Mouse (Mus musculus) embryo, embryonic 10.5 days (tissue): ENCODE measurements at regions not wholly inside any gene's neighbourhood (a gene's known extent, or its start where the extent isn't known, plus 50 kb on each side); places are given as distances from the start of the nearest gene placed in this dataset.

Source experiments
- DNase-seq: peaks from one replicate; pipeline ENCODE4 v3.0.0-alpha.2; 2015; ENCODE audit warnings: low spot score

- no peak for DNase-seq
Observed at GRCm38 (mm10) chr11:12757677-12758076, 292.9 kb upstream of the Cobl start.

DNA sequence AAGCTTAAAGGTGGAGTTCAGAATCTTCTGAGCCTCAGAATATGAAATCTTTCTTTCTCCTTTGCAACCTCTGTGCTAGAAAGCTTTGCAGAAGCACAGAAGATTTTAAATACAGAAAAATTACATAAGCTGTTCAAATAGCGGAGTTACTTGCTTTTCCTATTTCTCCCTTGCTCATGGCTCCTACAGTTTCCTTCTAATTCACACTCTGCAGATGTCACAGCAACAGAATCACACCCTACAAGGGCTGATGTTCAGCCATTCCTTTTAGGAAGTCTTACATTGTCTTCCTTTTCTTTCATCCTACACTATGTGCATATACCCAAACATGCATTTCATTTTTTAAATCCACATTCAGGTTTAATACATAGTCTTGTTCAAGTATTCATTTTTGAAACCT is 285.3 kb upstream of the Cobl start:
- DNase-seq = no peak

GRCm38 (mm10) chr11:12749245-12749644 is 284.5 kb upstream of the Cobl start:
- no peak for DNase-seq

DNA sequence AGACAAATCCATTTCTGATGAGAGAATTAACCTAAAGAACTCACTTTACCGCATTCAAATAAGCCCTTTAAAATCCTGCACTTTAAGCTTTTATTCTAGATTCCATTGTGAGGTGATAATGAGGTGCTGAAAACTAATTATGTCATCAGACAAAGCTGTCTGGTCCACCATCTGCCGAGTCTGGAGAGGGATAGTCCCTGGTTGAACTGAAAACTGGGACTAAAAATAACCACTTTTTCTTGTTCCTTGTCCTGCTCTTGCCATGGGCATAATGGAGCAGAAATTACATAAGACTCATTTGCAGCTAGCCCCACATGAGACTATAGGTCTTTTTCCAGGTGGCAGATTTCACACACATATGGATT is 277.4 kb upstream of the Cobl start:
- DNase-seq = peak; percentile 6

- no peak for DNase-seq
Observed at GRCm38 (mm10) chr11:12741418-12742158, 276.8 kb upstream of the Cobl start.

- no peak for DNase-seq
Observed at GRCm38 (mm10) chr11:12734274-12734673, 269.5 kb upstream of the Cobl start.

- DNase-seq = no peak
Observed at GRCm38 (mm10) chr11:12727293-12727692, 262.5 kb upstream of the Cobl start.

DNA sequence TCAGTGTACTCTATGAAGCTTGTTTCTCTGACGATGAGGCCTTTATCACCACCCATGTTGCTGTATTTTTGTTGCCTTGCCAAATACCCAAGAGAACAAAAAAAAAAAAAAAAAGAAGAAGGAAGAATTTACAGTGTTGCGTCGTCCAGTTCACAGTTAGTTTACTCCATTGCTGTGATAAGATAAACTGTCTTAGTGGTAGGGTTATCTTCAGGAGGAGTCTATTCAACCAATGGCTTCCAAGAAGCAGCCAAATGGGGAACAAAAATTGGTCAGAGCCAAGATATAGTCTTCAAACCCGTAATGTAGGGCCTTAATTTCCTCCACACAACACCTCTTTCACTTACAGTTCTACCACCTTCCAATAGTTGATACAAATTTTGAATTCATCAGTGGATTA is 261.7 kb upstream of the Cobl start:
- DNase-seq = no peak

- no peak for DNase-seq
Observed at GRCm38 (mm10) chr11:12722320-12722719, 257.6 kb upstream of the Cobl start.

DNA sequence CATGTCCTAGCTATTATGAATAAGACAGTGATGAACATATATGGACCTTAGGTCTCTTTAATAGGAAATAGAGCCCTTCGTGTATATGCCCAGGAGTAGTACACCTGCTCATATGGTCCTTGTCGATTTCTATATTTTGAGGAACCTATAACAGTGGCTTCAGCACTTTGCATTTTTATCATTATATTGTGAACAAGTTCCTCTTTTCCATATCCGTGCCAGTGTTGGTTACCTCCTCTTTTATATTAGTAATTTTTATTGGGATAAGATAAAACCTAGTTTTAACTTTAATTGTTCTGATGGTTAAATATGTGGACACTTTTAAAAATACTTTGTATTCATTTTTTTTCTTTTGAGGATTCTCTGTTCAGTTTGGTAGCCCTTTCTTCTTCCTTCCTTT is 255.4 kb upstream of the Cobl start:
- DNase-seq = no peak

- peak; percentile 0 for DNase-seq
Observed at GRCm38 (mm10) chr11:12696321-12696720, 231.6 kb upstream of the Cobl start.

DNA sequence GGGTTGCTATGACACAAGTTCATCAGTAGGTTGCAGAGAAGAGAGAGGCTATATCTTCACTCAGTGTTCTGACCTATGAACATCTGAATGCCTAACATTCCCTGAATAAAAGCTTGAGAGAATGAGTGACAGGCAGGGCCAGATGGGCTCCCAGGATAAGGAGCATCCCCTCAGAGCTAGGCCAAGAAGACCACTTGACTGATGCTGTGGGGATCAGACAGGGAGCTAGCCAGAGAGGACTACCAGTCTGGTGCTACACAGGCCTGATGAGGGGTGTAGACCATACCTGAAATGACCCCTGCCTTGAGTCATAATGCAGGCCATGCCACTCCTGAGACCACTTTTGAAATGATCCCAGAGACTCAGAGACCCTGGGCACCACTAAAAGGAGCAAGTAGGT is 228.1 kb upstream of the Cobl start:
- DNase-seq = no peak

DNA sequence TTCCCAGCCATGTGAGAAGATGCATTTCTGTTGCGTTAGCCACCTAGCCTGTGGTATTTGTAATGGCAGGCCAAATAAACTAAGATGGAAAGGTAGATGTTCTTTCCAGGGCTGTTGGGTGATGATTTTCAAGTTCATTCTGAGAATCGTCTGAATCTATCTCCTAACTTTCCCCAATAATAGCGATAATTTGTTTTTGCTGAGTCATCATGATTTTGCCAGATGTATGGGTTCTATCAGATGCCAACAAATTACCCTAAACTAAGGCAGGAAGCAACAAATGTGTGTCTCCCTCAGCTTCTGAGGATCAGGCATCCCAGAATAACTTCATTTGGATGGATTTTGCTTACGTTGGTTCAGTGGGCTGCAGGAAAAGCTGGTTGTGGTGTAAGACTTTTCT is 222.0 kb upstream of the Cobl start:
- DNase-seq = no peak

GRCm38 (mm10) chr11:12661824-12662443 is 197.2 kb upstream of the Cobl start:
- DNase-seq = no peak

GRCm38 (mm10) chr11:12658847-12659246 is 194.1 kb upstream of the Cobl start:
- DNase-seq = no peak

DNA sequence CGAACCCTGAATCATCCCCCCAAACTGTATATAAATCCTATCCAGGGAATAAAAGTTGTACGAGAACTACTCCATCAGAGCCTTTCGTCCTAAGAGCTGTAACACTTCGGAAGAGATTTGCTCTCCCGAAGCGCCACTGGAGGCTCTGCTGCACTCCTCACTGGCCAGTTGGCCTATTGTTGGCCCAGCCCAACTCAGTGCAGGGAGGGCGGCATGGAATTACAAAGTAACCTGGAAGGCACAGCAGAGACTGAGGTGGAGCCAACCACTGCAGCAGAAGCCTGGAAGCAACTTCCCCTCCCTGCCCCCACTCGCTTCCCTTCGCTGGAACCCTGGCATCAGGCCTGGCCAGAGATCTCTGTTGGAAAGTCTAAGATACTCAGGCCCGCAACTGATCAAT is 191.7 kb upstream of the Cobl start:
- peak; percentile 2 for DNase-seq
